In genomic region chr19:47279372-47279771, GRCm38 (mm10) we compare ENCODE assay signal across 8 mouse cellular contexts.
DNase-seq lines count a peak whose midpoint lies in the region; ATAC-seq and TF ChIP-seq lines count a peak whose summit lies in the region.

No protein-coding gene starts in this region.

- DNase-seq in forebrain, embryonic 14.5 days (ENCODE audit: low spot score) = no peak
- DNase-seq in forebrain, embryonic 10.5 days (ENCODE audit: extremely low spot score, low spot score) = no peak
- DNase-seq in lung, adult 18-20 months = no peak
- no peak for DNase-seq in frontal cortex, postnatal 10 days (ENCODE audit: low spot score in 2 of 2)
- no peak for DNase-seq in retina, postnatal 1 day

- no peaks in the 10 kb centered on the region for H3K4me1 ChIP-seq in forebrain, embryonic 14.5 days (ENCODE audit: control insufficient read depth, insufficient read depth, low read length)
- H3K4me1 ChIP-seq in forebrain, embryonic 10.5 days = 0 out of 2 replicates have a peak, but pooled peaks cover 5% of the 10 kb centered on the region
- peaks cover 20% of the 10 kb centered on the region for H3K4me1 ChIP-seq in lung, embryonic 16.5 days (replicated peaks; ENCODE audit: control insufficient read depth, insufficient read depth, low read length)
- peaks cover 14% of the 10 kb centered on the region; the same call in 1 of the 2 replicates for H3K4me1 ChIP-seq in intestine, embryonic 15.5 days (replicated peaks)
- H3K4me1 ChIP-seq in small intestine, adult 2 months (ENCODE audit: control insufficient read depth, insufficient read depth, insufficient read length, low read length) = peaks cover 3% of the 10 kb centered on the region; the same call in 1 of the 2 replicates

- H3K4me3 ChIP-seq in forebrain, embryonic 14.5 days (ENCODE audit: low read depth, low read length) = no peak overlapping the region
- no peak overlapping the region for H3K4me3 ChIP-seq in forebrain, embryonic 10.5 days
- H3K4me3 ChIP-seq in lung, embryonic 16.5 days (ENCODE audit: low read length) = no peak overlapping the region
- H3K4me3 ChIP-seq in intestine, embryonic 15.5 days (replicated peaks) = no peak overlapping the region
- no peak overlapping the region for H3K4me3 ChIP-seq in small intestine, adult 2 months (ENCODE audit: low read depth, low read length)

- H3K27ac ChIP-seq in forebrain, embryonic 14.5 days (ENCODE audit: low read depth, low read length) = peak overlapping the region; percentile 60; the same call in 1 of the 2 replicates
- H3K27ac ChIP-seq in forebrain, embryonic 10.5 days = no peak overlapping the region
- H3K27ac ChIP-seq in lung, embryonic 16.5 days (ENCODE audit: low read length) = peak overlapping the region; percentile 71
- peak overlapping the region; percentile 62 for H3K27ac ChIP-seq in intestine, embryonic 15.5 days
- H3K27ac ChIP-seq in small intestine, adult 2 months (ENCODE audit: insufficient read depth, low read depth, low read length) = peak overlapping the region; percentile 63

- no peak for TF ChIP-seq CTCF in small intestine, adult 2 months (IDR thresholded peaks at IDR 0.05; ENCODE audit: extremely low read depth, insufficient read length, insufficient replicate concordance, low read depth, low read length)

- ATAC-seq in forebrain, embryonic 14.5 days = no peak
- peak; percentile 13; the same call in 1 of the 2 replicates for ATAC-seq in lung, embryonic 16.5 days (ENCODE audit: low read depth)
- ATAC-seq in intestine, embryonic 15.5 days = no peak

- no peaks in the 10 kb centered on the region for H3K9me3 ChIP-seq in forebrain, embryonic 14.5 days (replicated peaks; ENCODE audit: control insufficient read depth, low read length)
- no peaks in the 10 kb centered on the region for H3K9me3 ChIP-seq in forebrain, embryonic 10.5 days
- H3K9me3 ChIP-seq in lung, embryonic 16.5 days (ENCODE audit: control insufficient read depth, low read length) = no peaks in the 10 kb centered on the region
- H3K9me3 ChIP-seq in intestine, embryonic 15.5 days = no peaks in the 10 kb centered on the region

- WGBS in forebrain, embryonic 14.5 days = 87% methylated on average over 4 of the region's 4 CpGs
- WGBS in forebrain, embryonic 10.5 days = 83% methylated on average over 4 of the region's 4 CpGs
- WGBS in lung, embryonic 16.5 days = 65% methylated on average over 4 of the region's 4 CpGs
- WGBS in intestine, embryonic 15.5 days = 64% methylated on average over 4 of the region's 4 CpGs
- WGBS in small intestine, adult 2 months = 58% methylated on average over 4 of the region's 4 CpGs

- TF ChIP-seq POLR2A in small intestine, adult 2 months (IDR thresholded peaks at IDR 0.05; ENCODE audit: low read depth, low read length) = no peak

- H3K36me3 ChIP-seq in forebrain, embryonic 14.5 days (ENCODE audit: control insufficient read depth, insufficient read depth, low read length) = no peaks in the 10 kb centered on the region
- H3K36me3 ChIP-seq in forebrain, embryonic 10.5 days (replicated peaks) = peaks cover 92% of the 10 kb centered on the region
- peaks cover 41% of the 10 kb centered on the region for H3K36me3 ChIP-seq in lung, embryonic 16.5 days (ENCODE audit: control insufficient read depth, insufficient read depth, low read length)
- H3K36me3 ChIP-seq in intestine, embryonic 15.5 days = peaks cover 21% of the 10 kb centered on the region
- H3K36me3 ChIP-seq in small intestine, adult 2 months (ENCODE audit: control insufficient read depth, insufficient read depth, low read length) = no peaks in the 10 kb centered on the region; the same call in 1 of the 2 replicates

- no peaks in the 10 kb centered on the region for H3K27me3 ChIP-seq in forebrain, embryonic 14.5 days (replicated peaks; ENCODE audit: control insufficient read depth, insufficient read depth, low read length)
- H3K27me3 ChIP-seq in forebrain, embryonic 10.5 days (ENCODE audit: poor library complexity, severe bottlenecking) = no peaks in the 10 kb centered on the region
- H3K27me3 ChIP-seq in lung, embryonic 16.5 days (ENCODE audit: control insufficient read depth, insufficient read depth, low read depth, low read length) = no peaks in the 10 kb centered on the region
- no peaks in the 10 kb centered on the region for H3K27me3 ChIP-seq in intestine, embryonic 15.5 days (replicated peaks)
- no peaks in the 10 kb centered on the region for H3K27me3 ChIP-seq in small intestine, adult 2 months (ENCODE audit: control insufficient read depth, insufficient read depth, low read length)

- no peak overlapping the region for H3K4me2 ChIP-seq in forebrain, embryonic 14.5 days (ENCODE audit: low read length)
- no peak overlapping the region for H3K4me2 ChIP-seq in lung, embryonic 16.5 days (ENCODE audit: low read depth, low read length)
- H3K4me2 ChIP-seq in intestine, embryonic 15.5 days (replicated peaks) = no peak overlapping the region

- H3K9ac ChIP-seq in forebrain, embryonic 14.5 days (ENCODE audit: low read length) = no peak overlapping the region
- no peak overlapping the region for H3K9ac ChIP-seq in lung, embryonic 16.5 days (ENCODE audit: low read length)
- H3K9ac ChIP-seq in intestine, embryonic 15.5 days = no peak overlapping the region
